Mouse (Mus musculus): ENCODE measurements around the gene Tspo.

DNA sequence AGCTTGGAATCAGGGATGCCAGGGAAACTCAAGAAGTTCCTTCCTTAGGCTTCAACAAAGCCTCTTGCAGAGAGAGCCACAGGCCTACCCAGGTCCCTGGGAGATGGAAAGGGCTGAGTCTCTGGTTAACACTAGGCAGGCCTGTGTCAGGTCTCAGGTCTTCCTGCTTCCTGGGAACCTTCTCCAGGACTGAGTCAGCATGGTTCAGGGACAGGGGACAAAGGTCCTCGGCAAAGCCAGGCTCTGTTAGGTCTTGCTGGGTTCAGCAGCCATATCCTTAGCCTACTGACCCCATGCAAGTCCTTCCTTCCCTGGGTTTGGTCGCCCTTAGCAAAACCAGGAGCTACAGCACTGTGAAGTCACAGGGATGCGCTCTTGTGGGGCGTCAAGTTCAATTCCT is 27.4 kb downstream of the Tspo start:
- TF ChIP-seq CTCF (IDR thresholded peaks at IDR 0.05; ENCODE audit: extremely low read depth, insufficient read length, insufficient replicate concordance, low read depth, low read length) (no peak), POLR2A (IDR thresholded peaks at IDR 0.05; ENCODE audit: low read depth, low read length) (no peak)
